In the genomic region with DNA sequence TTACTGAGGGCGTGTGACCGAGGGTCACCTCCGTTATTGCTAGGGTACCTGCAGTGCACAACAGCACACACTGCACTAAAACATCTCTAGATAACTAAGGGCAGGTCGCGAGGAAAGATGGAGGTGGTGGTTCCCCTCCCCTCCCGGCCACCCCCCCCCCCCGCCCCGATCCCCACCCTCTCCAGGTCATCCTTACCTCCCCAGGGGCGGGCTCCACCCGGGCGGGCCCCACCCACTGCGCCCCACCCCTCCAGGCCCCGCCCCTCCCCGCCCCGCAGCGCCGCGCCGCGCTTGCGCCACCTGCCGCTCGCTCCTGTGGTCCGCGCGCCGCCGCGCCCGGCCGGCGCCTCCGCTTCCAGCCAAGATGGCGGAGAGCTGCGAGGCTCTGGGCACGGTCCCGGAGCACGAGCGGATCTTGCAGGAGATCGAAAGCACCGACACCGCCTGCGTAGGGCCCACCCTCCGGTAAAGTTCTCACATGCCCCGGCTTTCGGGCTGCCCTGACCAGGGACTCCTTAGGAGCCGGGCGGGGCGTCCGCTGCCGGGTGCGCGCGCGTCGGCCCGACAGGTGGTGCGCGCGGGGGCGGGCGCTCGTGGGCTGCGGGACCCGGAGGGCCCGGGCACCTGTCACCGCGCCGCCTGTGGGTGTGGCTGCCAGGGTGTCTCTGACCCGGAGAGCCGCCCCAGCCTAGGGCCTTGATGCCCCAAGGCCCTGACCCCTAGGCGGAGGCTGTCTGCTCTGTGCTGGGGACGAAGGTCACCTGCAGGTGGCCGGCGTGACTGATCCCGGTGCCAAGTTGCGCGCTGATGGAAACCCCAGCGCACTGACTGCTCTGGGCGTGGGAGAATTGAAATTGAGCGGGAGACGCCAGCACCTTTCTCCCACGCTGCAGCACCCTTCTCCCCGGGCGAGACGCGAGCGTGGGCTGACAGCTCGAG, we compare ENCODE assay signal across 8 mouse cellular contexts. TPM values are rescaled to one million over a fixed set of nuclear protein-coding genes. Genes with fewer than 3 reads are reported as not detected.
A peak's percentile ranks its signal among the peaks of the same experiment; 100 is the strongest.
DNase-seq lines count a peak whose midpoint lies in the region; ATAC-seq lines count a peak whose summit lies in the region.

Gene Exoc6, plus strand, starts transcription at position 318 of the 939 bp plus-strand sequence.

- peak; percentile 89 for DNase-seq in CD4-positive helper T cell, adult 2 months (ENCODE audit: low read depth, low spot score)
- peak; percentile 91 for DNase-seq in brain, adult 2 months (ENCODE audit: low read depth, low spot score)
- peak; percentile 86 for DNase-seq in kidney, postnatal 10 days
- DNase-seq in liver, embryonic 13.5 days = peak; percentile 74
- peak; percentile 70 to 81 for DNase-seq in natural killer cell, adult 2 months (ENCODE audit: low spot score in 2 of 2)

- peak within 1 kb of the TSS; percentile 91 for H3K9ac ChIP-seq in heart, embryonic 13.5 days
- peak within 1 kb of the TSS; percentile 91 for H3K9ac ChIP-seq in liver, embryonic 13.5 days
- H3K9ac ChIP-seq in stomach, embryonic 14.5 days (replicated peaks; ENCODE audit: low read depth, low read length) = peak within 1 kb of the TSS; percentile 61

- under 1% methylated on average over 75 of the region's 89 CpGs for WGBS in heart, embryonic 13.5 days
- WGBS in liver, embryonic 13.5 days (ENCODE audit: insufficient replicate concordance) = under 1% methylated on average over 74 of the region's 89 CpGs
- WGBS in stomach, embryonic 14.5 days = under 1% methylated on average over 81 of the region's 89 CpGs

- H3K4me1 ChIP-seq in heart, embryonic 13.5 days = peaks cover 17% of the 10 kb centered on the region
- peaks cover 67% of the 10 kb centered on the region for H3K4me1 ChIP-seq in liver, embryonic 13.5 days (replicated peaks)
- 0 out of 2 replicates have a peak, but pooled peaks cover 3% of the 10 kb centered on the region for H3K4me1 ChIP-seq in stomach, embryonic 14.5 days (ENCODE audit: control insufficient read depth, insufficient read depth, low read length)

- H3K9me3 ChIP-seq in heart, embryonic 13.5 days = no peaks in the 10 kb centered on the region
- H3K9me3 ChIP-seq in liver, embryonic 13.5 days (replicated peaks) = no peaks in the 10 kb centered on the region
- no peaks in the 10 kb centered on the region for H3K9me3 ChIP-seq in stomach, embryonic 14.5 days (ENCODE audit: control insufficient read depth, low read depth, low read length)

- H3K36me3 ChIP-seq in heart, embryonic 13.5 days = peaks cover 5% of the 10 kb centered on the region; the same call in 1 of the 2 replicates
- peaks cover 12% of the 10 kb centered on the region; the same call in 1 of the 2 replicates for H3K36me3 ChIP-seq in liver, embryonic 13.5 days
- H3K36me3 ChIP-seq in stomach, embryonic 14.5 days (ENCODE audit: control insufficient read depth, insufficient read depth, low read length) = no peaks in the 10 kb centered on the region

- peak within 1 kb of the TSS; percentile 99 for H3K4me2 ChIP-seq in heart, embryonic 13.5 days
- peak within 1 kb of the TSS; percentile 92 for H3K4me2 ChIP-seq in liver, embryonic 13.5 days
- peak within 1 kb of the TSS; percentile 90 for H3K4me2 ChIP-seq in stomach, embryonic 14.5 days (replicated peaks; ENCODE audit: low read depth, low read length)

- ATAC-seq in erythroid progenitor cell, adult 5-6 weeks (replicated peaks; ENCODE audit: low FRiP score, poor library complexity, severe bottlenecking) = peak; percentile 84
- peak; percentile 94 for ATAC-seq in heart, embryonic 13.5 days (ENCODE audit: extremely low read depth, insufficient number of reproducible peaks, low FRiP score, low TSS enrichment)
- ATAC-seq in liver, embryonic 13.5 days (ENCODE audit: low read depth) = peak; percentile 88
- peak; percentile 85 for ATAC-seq in stomach, embryonic 14.5 days (ENCODE audit: insufficient number of reproducible peaks, insufficient read depth, low FRiP score, low read depth)

- peaks cover 23% of the 10 kb centered on the region for H3K27me3 ChIP-seq in heart, embryonic 13.5 days (replicated peaks)
- H3K27me3 ChIP-seq in liver, embryonic 13.5 days = no peaks in the 10 kb centered on the region
- no peaks in the 10 kb centered on the region for H3K27me3 ChIP-seq in stomach, embryonic 14.5 days (ENCODE audit: control insufficient read depth, insufficient read depth, low read length)

- H3K27ac ChIP-seq in heart, embryonic 13.5 days (replicated peaks) = peak within 1 kb of the TSS; percentile 82
- H3K27ac ChIP-seq in liver, embryonic 13.5 days = peak within 1 kb of the TSS; percentile 90
- H3K27ac ChIP-seq in stomach, embryonic 14.5 days (ENCODE audit: low read length) = peak within 1 kb of the TSS; percentile 58; the same call in 1 of the 2 replicates

- peak within 1 kb of the TSS; percentile 89 for H3K4me3 ChIP-seq in heart, embryonic 13.5 days
- peak within 1 kb of the TSS; percentile 88 for H3K4me3 ChIP-seq in liver, embryonic 13.5 days (replicated peaks)
- H3K4me3 ChIP-seq in stomach, embryonic 14.5 days (ENCODE audit: low read depth, low read length) = peak within 1 kb of the TSS; percentile 77

RNA-seq across cellular contexts. Expression of gene Exoc6, which starts in this region (rescaled TPM):
- 26.3 and 32.7 TPM in 2 replicates for total RNA-seq in erythroid progenitor cell, adult 5-6 weeks (2015; ENCODE audit: low replicate concordance)
- total RNA-seq in erythroid progenitor cell, adult 5-6 weeks (2017; ENCODE audit: low replicate concordance) = 39.3 and 39.6 TPM in 2 replicates
- 17.2 and 18.1 TPM in 2 replicates for polyA plus RNA-seq in heart, embryonic 13.5 days (2015; fragmentation: Nextera tagmentation; extraction: Ambion mirVana)
- polyA plus RNA-seq in liver, embryonic 13.5 days (2015; fragmentation: Nextera tagmentation; extraction: Ambion mirVana) = 34.3 and 41.6 TPM in 2 replicates
- polyA plus RNA-seq in stomach, embryonic 14.5 days (2014; fragmentation: Nextera tagmentation; extraction: Ambion mirVana) = 12.8 and 13.7 TPM in 2 replicates

Comparison
In these comparisons a context has a peak if more than half of its experiments do, and no peak if none do; other contexts are left out.
1. Peak in every context shown above with its lines: DNase-seq, ATAC-seq, H3K4me3 ChIP-seq and H3K27ac ChIP-seq.